Mouse (Mus musculus) cortical plate, adult 2 months (tissue): ENCODE measurements around the gene Polr2g.

Experiments
- CTCF ChIP-seq: fragments of 200-500 bp; IDR thresholded peaks from 2 replicates; pipeline ENCODE4 v1.5.1; 2011; ENCODE audit warnings: mild to moderate bottlenecking, control low read depth, low read length; ENCODE audit not compliant: insufficient read depth; ENCODE audit errors: extremely low read depth
- POLR2A ChIP-seq: fragments of 200-500 bp; IDR thresholded peaks from 2 replicates; pipeline ENCODE4 v1.6.1; 2011; ENCODE audit warnings: mild to moderate bottlenecking, low read length, control low read depth; ENCODE audit not compliant: insufficient read depth; ENCODE audit errors: extremely low read depth

- no peak for TF ChIP-seq CTCF
- no peak for TF ChIP-seq POLR2A
Observed at GRCm38 (mm10) chr19:8755652-8756051, 42.7 kb downstream of the Polr2g start.
